ENCODE assay signal across 9 mouse cellular contexts in genomic region chr1:179552751-179553150, GRCm38 (mm10). TPM values are rescaled to one million over a fixed set of nuclear protein-coding genes. Genes with fewer than 3 reads are reported as not detected.
DNase-seq lines count a peak whose midpoint lies in the region; ATAC-seq and TF ChIP-seq lines count a peak whose summit lies in the region.
"Had no signal": no experiment of that assay in that cellular context is flagged by ENCODE, and none has a peak within 500 bp of the region (broad histone marks: within the 10 kb centered on the region; RNA-seq: fewer than 3 reads in every experiment).

No protein-coding gene starts in this region.

- 53% methylated on average over 7 of the region's 7 CpGs for WGBS in liver, embryonic 12.5 days (ENCODE audit: insufficient replicate concordance)
- WGBS in stomach, embryonic 16.5 days, result 49% methylated on average over 7 of the region's 7 CpGs
- 38% methylated on average over 7 of the region's 7 CpGs for WGBS in midbrain, postnatal 0 days

- DNase-seq in cerebellum, postnatal 25 days, result peak; percentile 38 to 48
- no peak for DNase-seq in cerebellum, postnatal 4 days (ENCODE audit: low spot score in 2 of 2)
- DNase-seq in layer of hippocampus, adult 2 months (ENCODE audit: low spot score in 2 of 2), result no peak
- DNase-seq in layer of hippocampus, postnatal 10 days (ENCODE audit: low spot score in 2 of 2), result no peak
- no peak for DNase-seq in neural tube, embryonic 10.5 days (ENCODE audit: extremely low spot score, low spot score)
- DNase-seq in midbrain, postnatal 0 days (ENCODE audit: low spot score), result no peak

- no peaks in the 10 kb centered on the region for H3K27me3 ChIP-seq in liver, embryonic 12.5 days (replicated peaks)
- no peaks in the 10 kb centered on the region for H3K27me3 ChIP-seq in stomach, embryonic 16.5 days (ENCODE audit: control insufficient read depth, insufficient read depth, low read length)
- no peaks in the 10 kb centered on the region for H3K27me3 ChIP-seq in midbrain, postnatal 0 days (ENCODE audit: insufficient read depth, low read length)
- H3K27me3 ChIP-seq: hindbrain, embryonic 13.5 days had no signal

- peaks cover 72% of the 10 kb centered on the region for H3K4me1 ChIP-seq in liver, embryonic 12.5 days
- H3K4me1 ChIP-seq in stomach, embryonic 16.5 days (ENCODE audit: control insufficient read depth, insufficient read depth, low read length), result peaks cover 24% of the 10 kb centered on the region
- H3K4me1 ChIP-seq in midbrain, postnatal 0 days (ENCODE audit: insufficient read depth, low read length), result no peaks in the 10 kb centered on the region

- H3K36me3 ChIP-seq in liver, embryonic 12.5 days, result peaks cover 9% of the 10 kb centered on the region; the same call in 1 of the 2 replicates
- H3K36me3 ChIP-seq in stomach, embryonic 16.5 days (ENCODE audit: control insufficient read depth, insufficient read depth, low read length), result no peaks in the 10 kb centered on the region
- no peaks in the 10 kb centered on the region for H3K36me3 ChIP-seq in midbrain, postnatal 0 days (ENCODE audit: insufficient read depth, low read length)
- H3K36me3 ChIP-seq: hindbrain, embryonic 13.5 days had no signal

- peak overlapping the region; percentile 60 for H3K4me2 ChIP-seq in liver, embryonic 12.5 days
- H3K4me2 ChIP-seq in stomach, embryonic 16.5 days (ENCODE audit: low read depth, low read length), result no peak overlapping the region
- no peak overlapping the region for H3K4me2 ChIP-seq in midbrain, postnatal 0 days (ENCODE audit: low read depth, low read length, poor library complexity, severe bottlenecking)
- H3K4me2 ChIP-seq: hindbrain, embryonic 13.5 days had no signal

- H3K9me3 ChIP-seq in liver, embryonic 12.5 days (replicated peaks), result no peaks in the 10 kb centered on the region
- H3K9me3 ChIP-seq in stomach, embryonic 16.5 days (replicated peaks; ENCODE audit: control insufficient read depth, low read length), result no peaks in the 10 kb centered on the region
- H3K9me3 ChIP-seq in midbrain, postnatal 0 days (ENCODE audit: low read length), result no peaks in the 10 kb centered on the region
- H3K9me3 ChIP-seq: hindbrain, embryonic 13.5 days had no signal

- no peak overlapping the region for H3K4me3 ChIP-seq in layer of hippocampus, adult 2 months
- no peak overlapping the region for H3K4me3 ChIP-seq in liver, embryonic 12.5 days
- H3K4me3 ChIP-seq in stomach, embryonic 16.5 days (replicated peaks; ENCODE audit: low read length), result no peak overlapping the region
- no peak overlapping the region for H3K4me3 ChIP-seq in midbrain, postnatal 0 days (ENCODE audit: low read depth, low read length)
- H3K4me3 ChIP-seq: hindbrain, embryonic 13.5 days had no signal

- peak overlapping the region; percentile 56 for H3K9ac ChIP-seq in liver, embryonic 12.5 days
- H3K9ac ChIP-seq in stomach, embryonic 16.5 days (ENCODE audit: low read length), result no peak overlapping the region
- H3K9ac ChIP-seq in midbrain, postnatal 0 days (replicated peaks; ENCODE audit: low read length, poor library complexity, severe bottlenecking), result no peak overlapping the region

- peak; percentile 74 for ATAC-seq in liver, embryonic 12.5 days
- peak; percentile 61; the same call in 1 of the 2 replicates for ATAC-seq in stomach, embryonic 16.5 days (ENCODE audit: insufficient read depth, low FRiP score)
- ATAC-seq in midbrain, postnatal 0 days (ENCODE audit: low FRiP score), result no peak

- no peak for TF ChIP-seq CTCF in layer of hippocampus, adult 2 months (conservative IDR thresholded peaks at IDR 0.05)
- no peak for TF ChIP-seq CTCF in midbrain, postnatal 0 days (IDR thresholded peaks at IDR 0.05)

- H3K27ac ChIP-seq in layer of hippocampus, adult 2 months, result peak overlapping the region; percentile 12; the same call in 1 of the 2 replicates
- H3K27ac ChIP-seq in liver, embryonic 12.5 days, result peak overlapping the region; percentile 90
- H3K27ac ChIP-seq in stomach, embryonic 16.5 days (ENCODE audit: low read length), result peak overlapping the region; percentile 62; the same call in 1 of the 2 replicates
- no peak overlapping the region for H3K27ac ChIP-seq in midbrain, postnatal 0 days (ENCODE audit: low read depth, low read length)
- H3K27ac ChIP-seq: hindbrain, embryonic 13.5 days had no signal

RNA-seq across cellular contexts. Expression of gene Cnst, which starts 6.6 kb away (rescaled TPM):
- total RNA-seq in layer of hippocampus, adult 2 months (2021), result 10 to 100 TPM; 31.9 to 34.4 TPM
- total RNA-seq in layer of hippocampus, postnatal 10 days (2021), result 10 to 100 TPM; 28.8 to 30.0 TPM
- polyA plus RNA-seq in liver, embryonic 12.5 days (2016; fragmentation: Nextera tagmentation; extraction: Ambion mirVana), result 17.8 and 18.7 TPM in 2 replicates
- 16.6 and 18.8 TPM in 2 replicates for polyA plus RNA-seq in stomach, embryonic 16.5 days (2015; fragmentation: Nextera tagmentation; extraction: Ambion mirVana)
- 35.8 and 36.8 TPM in 2 replicates for total RNA-seq in midbrain, postnatal 0 days (2014; rRNA removed)
- polyA plus RNA-seq in midbrain, postnatal 0 days (2015; fragmentation: Nextera tagmentation; extraction: Ambion mirVana), result 16.4 and 16.5 TPM in 2 replicates

RNA-seq across cellular contexts. Expression of gene Tfb2m, which starts 6.7 kb away (rescaled TPM):
- 10 to 100 TPM; 21.0 to 24.8 TPM for total RNA-seq in layer of hippocampus, adult 2 months (2021)
- total RNA-seq in layer of hippocampus, postnatal 10 days (2021), result 10 to 100 TPM; 26.6 to 27.8 TPM
- 13.2 and 17.7 TPM in 2 replicates for polyA plus RNA-seq in liver, embryonic 12.5 days (2016; fragmentation: Nextera tagmentation; extraction: Ambion mirVana)
- polyA plus RNA-seq in stomach, embryonic 16.5 days (2015; fragmentation: Nextera tagmentation; extraction: Ambion mirVana), result 25.8 and 31.0 TPM in 2 replicates
- total RNA-seq in midbrain, postnatal 0 days (2014; rRNA removed), result 13.4 and 14.2 TPM in 2 replicates
- polyA plus RNA-seq in midbrain, postnatal 0 days (2015; fragmentation: Nextera tagmentation; extraction: Ambion mirVana), result 29.5 and 31.1 TPM in 2 replicates

RNA-seq across cellular contexts. Expression of gene Smyd3, which starts 34.9 kb away (rescaled TPM):
- total RNA-seq in layer of hippocampus, adult 2 months (2021), result 10 to 100 TPM; 21.1 to 24.5 TPM
- total RNA-seq in layer of hippocampus, postnatal 10 days (2021), result 10 to 100 TPM; 21.8 to 26.0 TPM
- 9.5 and 9.7 TPM in 2 replicates for polyA plus RNA-seq in liver, embryonic 12.5 days (2016; fragmentation: Nextera tagmentation; extraction: Ambion mirVana)
- polyA plus RNA-seq in stomach, embryonic 16.5 days (2015; fragmentation: Nextera tagmentation; extraction: Ambion mirVana), result 18.8 and 18.9 TPM in 2 replicates
- 15.8 and 24.4 TPM in 2 replicates for total RNA-seq in midbrain, postnatal 0 days (2014; rRNA removed)
- 23.1 and 28.4 TPM in 2 replicates for polyA plus RNA-seq in midbrain, postnatal 0 days (2015; fragmentation: Nextera tagmentation; extraction: Ambion mirVana)

Comparison
In these comparisons a context has a peak if more than half of its experiments do, and no peak if none do; other contexts are left out.
1. DNase-seq: peak in cerebellum, postnatal 25 days (2 of 2); none in cerebellum, postnatal 4 days (0 of 2), layer of hippocampus, adult 2 months (0 of 2), layer of hippocampus, postnatal 10 days (0 of 2), neural tube, embryonic 10.5 days (single experiment) and midbrain, postnatal 0 days (single experiment).